Mouse (Mus musculus) embryonic stem cell, embryonic (primary cell): Measurements from ENCODE around the gene Kif11.

Source experiments
- CTCF ChIA-PET, 4 experiments: fragments of 300-600 bp in 2 of 4; fragments of 350-600 bp in 2 of 4; sonication (Branson Sonifier 250); formaldehyde crosslinking; loops; one replicate each; lab custom pipeline; 2022; ENCODE audit warnings: inconsistent platforms in 2 of 4; lab: Charles Lee
- POLR2A ChIA-PET, 4 experiments: fragments of 300-600 bp in 2 of 4; fragments of 350-600 bp in 2 of 4; sonication (Branson Sonifier 250); formaldehyde crosslinking; loops; one replicate each; lab custom pipeline; 2022; ENCODE audit warnings: antibody characterized with exemption in 4 of 4, inconsistent platforms in 1 of 4; lab: Charles Lee

Gene Kif11

GRCm38 (mm10) chr19:37363128-37363939 lies 12.9 kb upstream of the Kif11 start:
- CTCF ChIA-PET, result interaction anchor here in 3 of 4 experiments (0.7 to 1.4 kb wide), 3 partner anchors 56 to 454 kb away, joined by 3 to 5 read pairs (median 3); partner anchors contain the start of gene Exoc6 (in 1 of the 3)
- POLR2A ChIA-PET, result interaction anchor here in 3 of 4 experiments (0.5 to 2.8 kb wide), 14 partner anchors 9 to 156 kb away, joined by 3 to 52 read pairs (median 4); partner anchors contain the start of genes Kif11 (in 2 of the 3), Hhex (in 1 of the 3) and March5 (in 1 of the 3)

- CTCF ChIA-PET, result interaction anchor here in 1 of 4 experiments (0.6 kb wide), 1 partner anchor 40 kb away, joined by 4 read pairs; no protein-coding TSS in a partner anchor
- POLR2A ChIA-PET, result interaction anchor here in 2 of 4 experiments (0.6 to 1.5 kb wide), 6 partner anchors 10 to 444 kb away, joined by 3 to 7 read pairs (median 3); no protein-coding TSS in a partner anchor
Observed at GRCm38 (mm10) chr19:37368990-37369389, 7.2 kb upstream of the Kif11 start.

- POLR2A ChIA-PET, result interaction anchor here in 1 of 4 experiments (1.0 to 1.7 kb wide), 4 partner anchors 11 to 445 kb away, joined by 3 to 4 read pairs (median 4); no protein-coding TSS in a partner anchor
Observed at GRCm38 (mm10) chr19:37369921-37370320, 6.3 kb upstream of the Kif11 start.

GRCm38 (mm10) chr19:37370356-37370755 lies 5.8 kb upstream of the Kif11 start:
- ChIA-PET POLR2A (interaction anchor here in 2 of 4 experiments (1.3 to 3.6 kb wide), 4 partner anchors 8 to 445 kb away, joined by 3 to 11 read pairs (median 4); no protein-coding TSS in a partner anchor), CTCF (interaction anchor here in 1 of 4 experiments (0.6 kb wide), 1 partner anchor 27 kb away, joined by 4 read pairs; no protein-coding TSS in a partner anchor)

More at GRCm38 (mm10) chr19:37369921-37370320, 6.3 kb upstream of the Kif11 start:
- CTCF ChIA-PET, result interaction anchor here in 1 of 4 experiments (0.6 kb wide), 2 partner anchors 27 to 301 kb away, joined by 3 to 4 read pairs; no protein-coding TSS in a partner anchor

- CTCF ChIA-PET, result interaction anchor here in 3 of 4 experiments (0.6 to 2.0 kb wide), 13 partner anchors 11 to 155 kb away, joined by 3 to 11 read pairs (median 4); no protein-coding TSS in a partner anchor
Observed at GRCm38 (mm10) chr19:37374941-37375754, 1.1 kb upstream of the Kif11 start.

GRCm38 (mm10) chr19:37376841-37377240 lies 638 bp downstream of the Kif11 start:
- CTCF ChIA-PET, result interaction anchor here in 3 of 4 experiments (0.6 to 2.0 kb wide), 4 partner anchors 9 to 542 kb away, joined by 4 to 8 read pairs (median 5); no protein-coding TSS in a partner anchor
- POLR2A ChIA-PET, result interaction anchor here (0.6 to 6.6 kb wide), 65 partner anchors 9 to 1238 kb away, joined by 3 to 70 read pairs (median 5); partner anchors contain the start of genes Btaf1 (in 1 of the 4), Fgfbp3 (in 1 of the 4), Hhex (in 1 of the 4) and March5 (in 1 of the 4)

More at GRCm38 (mm10) chr19:37374941-37375754, 1.1 kb upstream of the Kif11 start:
- POLR2A ChIA-PET, result interaction anchor here (0.5 to 6.6 kb wide), 65 partner anchors 8 to 929 kb away, joined by 3 to 70 read pairs (median 5); partner anchors contain the start of genes Hhex (in 3 of the 4), Btaf1 (in 2 of the 4) and Fgfbp3 (in 1 of the 4)

GRCm38 (mm10) chr19:37377404-37377990 lies 1.3 kb downstream of the Kif11 start:
- ChIA-PET POLR2A (interaction anchor here (0.6 to 6.6 kb wide), 57 partner anchors 8 to 1238 kb away, joined by 3 to 70 read pairs (median 5); partner anchors contain the start of genes Btaf1 (in 1 of the 4), Fgfbp3 (in 1 of the 4) and Hhex (in 1 of the 4)), CTCF (interaction anchor here in 2 of 4 experiments (0.6 to 0.7 kb wide), 3 partner anchors 22 to 542 kb away, joined by 4 to 8 read pairs (median 4); no protein-coding TSS in a partner anchor)

GRCm38 (mm10) chr19:37378816-37379215 lies 2.6 kb downstream of the Kif11 start:
- POLR2A ChIA-PET, result interaction anchor here in 3 of 4 experiments (1.0 to 6.6 kb wide), 9 partner anchors 12 to 466 kb away, joined by 3 to 70 read pairs (median 16); partner anchors contain the start of gene Hhex (in 1 of the 3)

GRCm38 (mm10) chr19:37386126-37386525 lies 9.9 kb downstream of the Kif11 start:
- CTCF ChIA-PET, result interaction anchor here (0.5 to 1.5 kb wide), 7 partner anchors 10 to 42 kb away, joined by 3 to 6 read pairs (median 3); partner anchors contain the start of gene Kif11 (in 1 of the 4)
- POLR2A ChIA-PET, result interaction anchor here in 3 of 4 experiments (0.7 to 4.0 kb wide), 8 partner anchors 8 to 37 kb away, joined by 3 to 30 read pairs (median 4); partner anchors contain the start of gene Kif11 (in 2 of the 3)

More at GRCm38 (mm10) chr19:37378816-37379215, 2.6 kb downstream of the Kif11 start:
- CTCF ChIA-PET, result no interaction called here

GRCm38 (mm10) chr19:37391869-37392268 lies 15.7 kb downstream of the Kif11 start:
- ChIA-PET CTCF (interaction anchor here in 2 of 4 experiments (0.6 to 1.1 kb wide), 2 partner anchors 17 to 26 kb away, joined by 3 to 7 read pairs; no protein-coding TSS in a partner anchor), POLR2A (interaction anchor here in 3 of 4 experiments (0.7 to 9.5 kb wide), 4 partner anchors 9 to 35 kb away, joined by 3 to 64 read pairs (median 4); partner anchors contain the start of gene Kif11 (in 1 of the 3))

GRCm38 (mm10) chr19:37396279-37396678 lies 20.1 kb downstream of the Kif11 start:
- ChIA-PET POLR2A (interaction anchor here in 2 of 4 experiments (0.8 to 9.5 kb wide), 5 partner anchors 16 to 23 kb away, joined by 3 to 64 read pairs (median 3); partner anchors contain the start of gene Kif11 (in 1 of the 2)), CTCF (interaction anchor here in 2 of 4 experiments (0.9 to 1.4 kb wide), 3 partner anchors 23 to 39 kb away, joined by 3 read pairs; partner anchors contain the start of gene Hhex (in 1 of the 2))

- CTCF ChIA-PET, result interaction anchor here in 3 of 4 experiments (0.5 to 2.7 kb wide), 6 partner anchors 12 to 36 kb away, joined by 3 to 9 read pairs (median 3); no protein-coding TSS in a partner anchor
- POLR2A ChIA-PET, result interaction anchor here (0.6 to 5.7 kb wide), 21 partner anchors 9 to 470 kb away, joined by 3 to 48 read pairs (median 4); partner anchors contain the start of genes Kif11 (in 3 of the 4) and Hhex (in 2 of the 4)
Observed at GRCm38 (mm10) chr19:37400936-37401335, 24.7 kb downstream of the Kif11 start.

GRCm38 (mm10) chr19:37418294-37418693 lies 42.1 kb downstream of the Kif11 start:
- ChIA-PET CTCF (interaction anchor here (0.5 to 3.0 kb wide), 34 partner anchors 9 to 150 kb away, joined by 3 to 23 read pairs (median 4); partner anchors contain the start of gene Hhex (in 1 of the 4)), POLR2A (interaction anchor here in 3 of 4 experiments (0.5 to 3.5 kb wide), 17 partner anchors 10 to 543 kb away, joined by 3 to 12 read pairs (median 4); partner anchors contain the start of gene Hhex (in 3 of the 3))

- POLR2A ChIA-PET, result interaction anchor here in 2 of 4 experiments (0.7 to 2.6 kb wide), 10 partner anchors 15 to 87 kb away, joined by 3 to 9 read pairs (median 4); partner anchors contain the start of gene Hhex (in 1 of the 2)
- CTCF ChIA-PET, result interaction anchor here (0.5 to 3.0 kb wide), 40 partner anchors 9 to 510 kb away, joined by 3 to 23 read pairs (median 4); partner anchors contain the start of gene Hhex (in 2 of the 4)
Observed at GRCm38 (mm10) chr19:37419613-37420012, 43.4 kb downstream of the Kif11 start.

GRCm38 (mm10) chr19:37428589-37428988 lies 52.4 kb downstream of the Kif11 start:
- ChIA-PET POLR2A (interaction anchor here in 2 of 4 experiments (1.1 to 1.3 kb wide), 4 partner anchors 9 to 78 kb away, joined by 3 to 4 read pairs (median 3); no protein-coding TSS in a partner anchor), CTCF (interaction anchor here in 3 of 4 experiments (0.6 to 1.4 kb wide), 4 partner anchors 10 to 81 kb away, joined by 3 to 5 read pairs (median 4); no protein-coding TSS in a partner anchor)
